Mouse (Mus musculus) G1E (cell line): ENCODE results near the gene Scd1. TPM values are rescaled to one million over a fixed set of nuclear protein-coding genes. Genes with fewer than 3 reads are reported as not detected.

Source experiments
- ATAC-seq: 2 replicates; pipeline ENCODE4 v1.8.0; 2016; ENCODE audit warnings: mild to moderate bottlenecking; ENCODE audit not compliant: insufficient number of reproducible peaks, poor library complexity, low FRiP score, severe bottlenecking; ENCODE audit errors: extremely low read depth
- DNase-seq: peaks from one replicate; pipeline ENCODE4 v3.0.0; 2012; ENCODE audit warnings: low spot score
- H3K27me3 ChIP-seq: 2 replicates; pipeline ENCODE4 v1.6.1; 2012; ENCODE audit warnings: mild to moderate bottlenecking, low read length, inconsistent platforms; ENCODE audit not compliant: insufficient read depth
- H3K36me3 ChIP-seq: replicated peaks from 2 replicates; pipeline ENCODE3; 2012; ENCODE audit warnings: mild to moderate bottlenecking, inconsistent platforms
- H3K4me1 ChIP-seq: 2 replicates; pipeline ENCODE4 v1.6.1; 2012; ENCODE audit warnings: low read depth, low read length, inconsistent platforms, mixed read lengths; ENCODE audit not compliant: insufficient read depth
- H3K4me3 ChIP-seq: 2 replicates; pipeline ENCODE4 v1.5.1; 2012; ENCODE audit warnings: low read depth, mild to moderate bottlenecking, inconsistent platforms, low read length, moderate library complexity, mixed read lengths
- H3K9me3 ChIP-seq: replicated peaks from 2 replicates; pipeline ENCODE4 v1.6.1; 2012; ENCODE audit warnings: inconsistent platforms
- CTCF ChIP-seq: IDR thresholded peaks from 2 replicates; pipeline ENCODE4 v1.5.1; 2012; ENCODE audit warnings: low read depth, low read length, inconsistent platforms, mixed read lengths
- GATA1 ChIP-seq: IDR thresholded peaks from 2 replicates; pipeline ENCODE4 v1.6.1; 2012; ENCODE audit warnings: borderline replicate concordance, low read length, inconsistent platforms, mixed read lengths
- GATA2 ChIP-seq: IDR thresholded peaks from 2 replicates; pipeline ENCODE4 v1.6.1; 2012; ENCODE audit warnings: low read depth, low read length, inconsistent platforms, borderline replicate concordance
- POLR2AphosphoS5 ChIP-seq: IDR thresholded peaks from 2 replicates; pipeline ENCODE4 v1.6.1; 2012; ENCODE audit warnings: low read depth, low read length, inconsistent platforms; ENCODE audit not compliant: insufficient replicate concordance
- TAL1 ChIP-seq: conservative IDR thresholded peaks from 2 replicates; pipeline ENCODE4 v1.6.1; 2012; ENCODE audit warnings: low read depth, low read length, inconsistent platforms, mixed read lengths
- polyA plus RNA-seq: library from polyadenylated mRNA; stranded (reverse); fragments of >175 nt; gene quantifications from 2 replicates; pipeline ENCODE4 v1.2.3, GENCODE M21; 2012
- total RNA-seq, 2 experiments: library from RNA; stranded (forward) in 1 of 2; stranded (reverse) in 1 of 2; fragments of 200-1000 nt in 1 of 2; fragments of >200 nt in 1 of 2; fragmentation: Nextera tagmentation in 1 of 2; gene quantifications; 2 replicates each; pipeline ENCODE4 v1.2.3; 2014 to 2017

Gene Scd1
- total and polyA plus RNA-seq, 3 experiments = 0.38 to 6.6 (median 6.4) TPM

GRCm38 (mm10) chr19:44418061-44418460 lies 10.4 kb upstream of the Scd1 start:
- DNase-seq = no peak
- peaks cover 62% of the 10 kb centered on the region for H3K27me3 ChIP-seq
- no peaks in the 10 kb centered on the region for H3K36me3 ChIP-seq
- H3K4me1 ChIP-seq = peaks cover 19% of the 10 kb centered on the region
- no peak overlapping the region for H3K4me3 ChIP-seq
- H3K9me3 ChIP-seq = no peaks in the 10 kb centered on the region
- TF ChIP-seq GATA1 (no peak), TAL1 (no peak), GATA2 (no peak), POLR2AphosphoS5 (no peak), CTCF (no peak)
- ATAC-seq = no peak

GRCm38 (mm10) chr19:44417448-44417847 lies 9.8 kb upstream of the Scd1 start:
- no peak for DNase-seq
- peaks cover 57% of the 10 kb centered on the region for H3K27me3 ChIP-seq
- H3K4me1 ChIP-seq = peaks cover 19% of the 10 kb centered on the region
- no peaks in the 10 kb centered on the region for H3K9me3 ChIP-seq
- no peak overlapping the region for H3K4me3 ChIP-seq
- TF ChIP-seq TAL1 (no peak), CTCF (no peak), POLR2AphosphoS5 (no peak), GATA2 (no peak), GATA1 (no peak)
- H3K36me3 ChIP-seq = no peaks in the 10 kb centered on the region
- no peak for ATAC-seq

DNA sequence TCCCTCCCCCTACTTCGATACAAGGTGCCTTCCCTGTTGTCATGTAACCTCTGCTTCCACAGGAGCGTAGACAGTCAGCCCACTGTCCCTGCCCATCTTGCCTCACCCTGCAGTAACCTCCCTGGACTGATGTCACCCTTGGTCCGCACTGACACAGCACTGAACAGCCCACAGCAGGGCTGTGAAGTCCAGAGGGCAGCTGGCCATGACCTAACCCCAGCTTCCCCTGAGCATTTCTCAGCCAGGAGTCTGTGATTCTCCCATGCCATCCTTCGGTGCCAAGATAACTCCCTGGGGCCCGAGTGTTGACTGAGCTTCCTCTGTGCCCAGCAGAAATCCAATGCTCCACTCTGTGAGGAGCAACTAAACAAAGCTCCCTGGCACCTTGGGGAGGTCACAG lies 8.6 kb upstream of the Scd1 start:
- H3K4me3 ChIP-seq = no peak overlapping the region
- ATAC-seq (no peak), DNase-seq (no peak)
- H3K9me3 ChIP-seq = no peaks in the 10 kb centered on the region
- no peak for TF ChIP-seq GATA2
- no peak for TF ChIP-seq GATA1
- TF ChIP-seq TAL1 = no peak
- no peak for TF ChIP-seq POLR2AphosphoS5
- TF ChIP-seq CTCF = no peak
- peaks cover 18% of the 10 kb centered on the region for H3K4me1 ChIP-seq
- H3K36me3 ChIP-seq = no peaks in the 10 kb centered on the region
- peaks cover 52% of the 10 kb centered on the region for H3K27me3 ChIP-seq

DNA sequence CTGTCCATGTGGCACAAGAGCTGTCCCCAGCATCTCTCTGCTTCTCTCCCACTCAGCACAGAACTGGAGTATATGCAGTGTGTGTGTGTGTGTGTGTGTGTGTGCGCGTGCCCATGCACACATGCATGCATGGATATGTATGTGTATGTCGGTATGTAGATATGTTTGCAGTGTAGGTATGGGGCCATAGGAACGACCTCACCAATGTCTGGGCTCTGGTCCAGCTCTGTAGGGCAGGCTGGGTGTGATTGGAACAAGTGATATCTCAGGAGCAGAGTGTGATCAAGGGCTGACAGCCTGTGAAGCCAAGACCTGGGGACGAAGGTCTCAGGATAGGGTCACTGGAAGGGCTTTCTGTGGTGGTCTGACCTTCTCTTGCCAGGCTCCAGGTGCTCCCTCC lies 7.8 kb upstream of the Scd1 start:
- Histone ChIP-seq H3K27me3 (peaks cover 49% of the 10 kb centered on the region), H3K36me3 (no peaks in the 10 kb centered on the region), H3K9me3 (no peaks in the 10 kb centered on the region), H3K4me1 (peaks cover 14% of the 10 kb centered on the region), H3K4me3 (no peak overlapping the region)
- TF ChIP-seq CTCF (no peak), POLR2AphosphoS5 (no peak), GATA1 (no peak), GATA2 (no peak), TAL1 (no peak)
- DNase-seq = no peak
- ATAC-seq = no peak

DNA sequence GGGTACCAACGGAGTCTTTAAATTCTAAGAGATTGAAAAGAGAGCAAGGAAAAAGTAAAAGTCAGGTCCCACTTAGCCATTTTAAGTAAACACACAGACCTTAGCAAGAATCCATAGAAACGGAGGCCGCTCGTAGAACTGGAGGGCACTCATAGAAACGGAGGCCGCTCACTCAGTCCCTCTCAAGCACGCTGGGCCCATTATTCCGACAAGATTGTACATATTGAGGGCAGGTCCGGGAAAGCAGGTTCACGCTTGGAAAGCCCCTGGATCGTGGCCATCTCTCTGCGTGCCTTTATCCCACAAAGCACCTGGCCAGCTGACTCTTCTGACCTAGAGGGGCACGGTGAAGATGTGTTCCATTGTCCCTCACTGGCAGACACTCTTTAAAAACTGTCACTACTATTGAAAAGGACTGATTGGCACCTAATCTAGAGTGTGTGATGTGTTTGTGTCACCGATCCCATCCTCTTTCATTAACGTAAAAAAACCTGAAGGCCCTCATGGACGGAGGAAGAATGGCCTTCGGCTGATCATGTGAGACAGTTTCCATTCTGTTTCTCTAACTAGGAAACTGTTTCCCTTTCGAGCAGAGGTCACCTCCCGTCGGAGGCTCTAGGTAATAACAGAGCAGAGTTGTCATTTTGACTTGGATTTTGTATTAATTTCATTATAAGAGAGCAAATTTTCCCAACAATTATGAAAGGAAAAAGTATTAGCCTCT lies 2.8 kb upstream of the Scd1 start:
- ATAC-seq (no peak), DNase-seq (no peak)
- H3K4me1 ChIP-seq = peaks cover 15% of the 10 kb centered on the region
- H3K4me3 ChIP-seq = no peak overlapping the region
- no peaks in the 10 kb centered on the region for H3K9me3 ChIP-seq
- peaks cover 50% of the 10 kb centered on the region for H3K27me3 ChIP-seq
- no peaks in the 10 kb centered on the region for H3K36me3 ChIP-seq
- TF ChIP-seq TAL1 = no peak
- TF ChIP-seq POLR2AphosphoS5 = no peak
- no peak for TF ChIP-seq GATA2
- no peak for TF ChIP-seq GATA1
- no peak for TF ChIP-seq CTCF

- no peak overlapping the region for H3K4me3 ChIP-seq
- peaks cover 12% of the 10 kb centered on the region for H3K4me1 ChIP-seq
- no peak for ATAC-seq
- no peak for TF ChIP-seq GATA2
- no peak for TF ChIP-seq CTCF
- no peak for TF ChIP-seq TAL1
- no peak for TF ChIP-seq POLR2AphosphoS5
- no peak for TF ChIP-seq GATA1
- DNase-seq = no peak
- no peaks in the 10 kb centered on the region for H3K36me3 ChIP-seq
- peaks cover 45% of the 10 kb centered on the region for H3K27me3 ChIP-seq
- H3K9me3 ChIP-seq = no peaks in the 10 kb centered on the region
Observed at GRCm38 (mm10) chr19:44408595-44408994, 916 bp upstream of the Scd1 start.
